Mouse (Mus musculus) B cell, adult 2 months (primary cell): Measurements from ENCODE around the gene Defa21.
"Not testable (repeated sequence)": the region's sequence is repeated elsewhere in the genome, so short reads cannot be mapped to it uniquely, and the experiment has no call there.

Experiments
- DNase-seq, 2 experiments: peaks; one replicate each; pipeline ENCODE4 v3.0.0; 2022

Gene Defa21

DNA sequence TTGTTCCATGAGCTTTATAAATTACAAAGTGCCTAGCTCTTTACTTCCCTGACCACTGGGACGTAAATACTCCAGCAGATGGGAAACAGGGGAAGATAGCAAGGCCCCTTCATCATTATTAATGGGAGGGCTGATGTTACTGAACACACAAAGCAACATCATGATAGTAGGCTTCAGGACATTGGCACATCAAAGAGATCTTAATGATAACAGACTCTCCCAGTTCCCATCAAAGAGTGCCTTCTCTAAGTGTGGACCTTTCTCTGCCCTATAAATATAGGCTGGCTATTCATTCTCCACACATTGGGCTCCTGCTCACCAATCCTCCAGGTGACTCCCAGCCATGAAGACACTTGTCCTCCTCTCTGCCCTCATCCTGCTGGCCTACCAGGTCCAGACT lies at the start of gene Defa21:
Gene Defa21, plus strand, starts transcription at position 301 of the 400 bp plus-strand sequence.
- not testable (repeated sequence) for DNase-seq

DNA sequence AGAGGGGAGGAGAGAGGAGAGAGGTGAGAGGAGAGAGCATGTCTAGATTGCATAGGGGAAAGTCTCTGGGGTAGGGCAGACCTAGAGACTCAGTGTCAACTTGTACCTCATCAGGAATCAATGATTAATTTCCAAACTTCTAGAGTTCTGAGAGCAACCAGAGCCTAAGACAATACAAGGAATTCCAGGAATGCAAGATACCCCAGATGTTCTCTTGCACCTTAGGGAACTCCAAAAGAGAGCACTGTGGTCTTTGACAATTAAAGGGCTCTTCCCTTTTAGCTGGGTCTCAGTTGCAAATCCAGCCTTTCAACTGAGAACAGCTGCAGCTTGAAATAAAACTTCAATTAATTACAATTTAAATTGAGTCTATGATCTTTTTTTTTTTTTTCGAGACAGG lies 45.5 kb upstream of the Defa21 start:
- DNase-seq = no peak

DNA sequence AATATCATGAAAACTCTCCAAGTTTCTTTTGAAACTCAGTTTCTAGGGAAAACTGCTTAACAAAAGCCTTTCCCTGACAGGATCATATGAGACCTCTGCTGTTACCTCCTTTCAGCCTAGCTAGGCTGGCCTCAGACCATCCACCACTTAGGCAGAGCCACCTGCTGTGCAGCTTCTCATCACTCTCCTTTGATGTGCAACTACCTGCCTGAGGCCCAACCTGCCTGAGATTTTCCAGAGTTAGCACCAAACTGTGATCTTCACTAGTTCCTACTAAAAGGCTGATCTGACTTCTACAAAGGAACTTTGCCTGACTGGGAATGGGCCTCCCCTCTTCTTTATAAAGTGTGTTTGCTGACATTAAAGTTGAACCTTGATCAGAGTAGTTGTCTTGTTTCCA lies 31.3 kb upstream of the Defa21 start:
- DNase-seq = not testable (repeated sequence)

DNA sequence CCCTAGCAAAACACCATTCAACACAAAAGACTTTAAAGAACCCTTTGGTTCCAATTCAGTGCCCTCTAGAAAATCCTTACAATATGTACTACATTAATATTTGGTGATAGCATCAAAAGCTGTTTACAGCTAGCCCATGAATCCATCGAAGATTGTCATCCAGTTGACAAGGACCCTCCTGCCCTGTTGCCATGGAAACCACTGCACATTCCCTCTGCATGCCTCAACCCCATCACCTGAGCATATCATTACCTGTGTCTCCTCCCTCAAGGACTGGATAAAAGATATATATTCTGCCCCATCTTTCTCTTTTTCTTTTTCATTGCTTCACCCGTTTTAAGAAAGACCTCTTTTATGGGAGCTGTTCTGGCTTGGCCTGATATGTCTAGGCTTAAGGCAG lies 28.6 kb upstream of the Defa21 start:
- no peak for DNase-seq

DNA sequence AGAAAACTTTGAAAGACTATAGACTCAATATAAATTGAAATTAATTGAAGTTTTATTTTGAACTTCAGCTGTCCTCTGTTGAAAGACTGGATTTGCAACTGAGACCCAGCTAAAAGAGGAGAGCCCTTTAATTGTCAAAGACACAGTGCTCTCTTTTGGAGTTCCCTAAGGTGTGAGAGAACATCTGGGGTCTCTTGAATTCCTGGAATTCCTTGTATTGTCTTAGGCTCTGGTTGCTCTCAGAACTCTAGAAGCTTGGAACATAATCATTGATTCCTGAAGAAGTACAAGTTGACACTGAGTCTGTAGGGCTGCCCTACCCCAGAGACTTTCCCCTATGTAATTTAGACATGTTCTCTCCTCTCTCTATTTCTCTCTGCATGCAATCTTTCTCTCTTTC lies 28.1 kb upstream of the Defa21 start:
- no peak for DNase-seq

DNA sequence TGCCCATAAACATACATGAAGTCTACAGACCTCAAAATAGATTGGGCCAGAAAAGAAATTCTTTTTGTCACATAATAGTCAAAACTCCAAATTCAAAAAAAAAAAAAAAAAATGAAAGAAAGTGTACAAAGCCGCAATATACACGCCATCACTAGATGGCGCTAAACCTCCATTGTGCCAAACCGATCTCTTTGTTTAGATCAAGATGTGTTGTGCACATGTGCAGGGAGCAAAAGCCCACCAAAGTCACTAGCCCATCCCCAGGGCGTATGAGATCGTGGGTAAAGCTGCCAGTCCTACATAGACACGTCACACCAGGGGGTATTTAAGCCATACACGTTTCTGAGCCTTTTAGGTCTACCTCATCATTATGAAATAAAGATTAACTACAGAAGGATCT lies 24.2 kb upstream of the Defa21 start:
- no peak for DNase-seq

DNA sequence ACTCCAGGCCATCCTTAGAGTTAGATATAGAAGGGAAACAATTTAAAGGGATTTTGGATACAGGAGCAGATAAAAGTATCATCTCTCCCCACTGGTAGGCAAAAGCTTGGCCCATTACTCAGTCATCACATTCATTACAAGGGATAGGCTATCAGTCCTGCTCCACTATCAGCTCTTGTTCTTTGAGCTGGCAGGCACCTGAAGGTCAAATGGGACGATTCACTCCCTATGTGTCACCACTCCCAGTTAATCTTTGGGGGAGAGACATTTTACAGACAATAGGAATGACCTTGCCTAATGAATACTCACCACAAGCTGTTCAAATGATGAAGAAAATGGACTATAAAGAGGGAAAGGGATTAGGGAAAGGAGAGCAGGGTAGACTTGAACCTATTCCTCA lies 18.5 kb upstream of the Defa21 start:
- no peak for DNase-seq

DNA sequence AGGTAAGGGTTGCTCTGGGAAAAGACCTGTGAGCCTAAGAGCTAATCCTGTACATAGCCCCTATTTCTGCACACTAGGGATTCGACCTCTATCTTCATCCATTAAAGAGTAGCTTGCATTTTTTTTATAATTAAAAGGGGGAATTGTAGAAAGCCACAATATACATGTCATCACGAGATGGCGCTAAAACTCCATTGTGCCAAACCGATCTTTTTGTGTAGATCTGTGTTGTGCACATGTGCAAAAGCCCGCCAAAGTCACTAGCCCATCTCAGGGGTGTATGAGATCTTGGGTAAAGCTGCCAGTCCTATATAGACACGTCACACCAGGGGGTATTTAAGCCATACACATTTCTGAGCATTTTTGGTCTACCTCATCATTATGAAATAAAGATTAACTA lies 16.8 kb upstream of the Defa21 start:
- DNase-seq = not testable (repeated sequence)

DNA sequence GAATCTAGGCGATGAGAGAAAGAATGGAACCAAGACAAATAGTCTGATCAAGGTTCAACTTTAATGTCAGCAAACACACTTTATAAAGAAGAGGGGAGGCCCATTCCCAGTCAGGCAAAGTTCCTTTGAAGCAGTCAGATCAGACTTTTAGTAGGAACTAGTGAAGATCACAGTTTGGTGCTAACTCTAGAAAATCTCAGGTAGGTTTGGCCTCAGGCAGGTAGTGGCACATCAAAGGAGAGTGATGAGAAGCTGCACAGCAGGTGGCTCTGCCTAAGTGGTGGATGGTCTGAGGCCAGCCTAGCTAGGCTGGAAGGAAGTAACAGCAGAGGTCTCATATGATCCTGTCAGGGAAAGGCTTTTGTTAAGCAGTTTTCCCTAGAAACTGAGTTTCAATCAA lies 14.8 kb upstream of the Defa21 start:
- not testable (repeated sequence) for DNase-seq

DNA sequence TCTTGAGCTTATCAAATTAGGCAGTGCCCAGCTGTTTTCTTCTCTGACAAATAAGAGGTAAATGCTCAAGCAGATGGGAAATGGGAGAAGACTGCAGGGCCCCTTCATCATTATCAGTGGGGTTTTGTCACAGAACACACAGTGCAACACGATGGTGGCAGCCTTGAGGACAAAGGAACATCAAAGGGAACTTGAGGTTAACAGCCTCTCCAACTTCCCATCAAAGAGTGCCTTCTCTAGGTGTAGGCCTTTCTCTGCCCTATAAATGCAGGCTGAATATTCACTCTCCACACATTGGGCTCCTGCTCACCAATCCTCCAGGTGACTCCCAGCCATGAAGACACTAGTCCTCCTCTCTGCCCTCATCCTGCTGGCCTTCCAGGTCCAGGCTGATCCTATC lies 29.4 kb downstream of the Defa21 start, which contains the start of gene Defa23:
Gene Defa23, plus strand, starts transcription at position 301 of the 400 bp plus-strand sequence.
- DNase-seq = not testable (repeated sequence)

DNA sequence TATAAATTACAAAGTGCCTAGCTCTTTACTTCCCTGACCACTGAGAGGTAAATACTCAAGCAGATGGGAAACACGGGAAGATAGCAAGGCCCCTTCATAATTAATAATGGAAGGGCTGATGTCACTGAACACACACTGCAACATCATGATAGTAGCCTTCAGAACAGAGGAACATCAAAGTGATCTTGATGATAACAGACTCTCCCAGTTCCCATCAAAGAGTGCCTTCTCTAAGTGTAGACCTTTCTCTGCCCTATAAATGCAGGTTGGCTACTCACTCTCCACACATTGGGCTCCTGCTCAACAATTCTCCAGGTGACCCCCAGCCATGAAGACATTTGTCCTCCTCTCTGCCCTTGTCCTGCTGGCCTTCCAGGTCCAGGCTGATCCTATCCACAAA lies 39.4 kb downstream of the Defa21 start, which contains the start of gene Defa35:
Gene Defa35, plus strand, starts transcription at position 301 of the 400 bp plus-strand sequence.
- DNase-seq = not testable (repeated sequence)
